Mouse (Mus musculus) embryonic facial prominence, embryonic 11.5 days (tissue): ENCODE measurements around the gene Ppp2r5d. TPM values are rescaled to one million over a fixed set of nuclear protein-coding genes. Genes with fewer than 3 reads are reported as not detected.

Source experiments
- ATAC-seq: fragments of 200-750 bp; cut with Nextera tagmentation; replicated peaks from 2 replicates; pipeline ENCODE4 v1.8.0; 2017; ENCODE audit warnings: low read depth; ENCODE audit not compliant: insufficient number of reproducible peaks, low FRiP score, low TSS enrichment
- DNase-seq: peaks from one replicate; pipeline ENCODE4 v3.0.0-alpha.2; 2015; ENCODE audit warnings: low spot score
- H3K27ac ChIP-seq: fragments of 300-500 bp; sonication (generic); replicated peaks from 2 replicates; pipeline ENCODE4 v1.5.1; 2014; ENCODE audit warnings: mild to moderate bottlenecking, low read depth, low read length, control low read depth
- H3K27me3 ChIP-seq: fragments of 300-500 bp; sonication (generic); 2 replicates; pipeline ENCODE4 v1.6.1; 2014; ENCODE audit warnings: mild to moderate bottlenecking, low read length, moderate library complexity, mixed read lengths; ENCODE audit not compliant: control insufficient read depth, insufficient read depth
- H3K36me3 ChIP-seq: fragments of 300-500 bp; sonication (generic); replicated peaks from 2 replicates; pipeline ENCODE4 v1.6.1; 2014; ENCODE audit warnings: low read depth, mild to moderate bottlenecking, low read length, moderate library complexity, mixed read lengths; ENCODE audit not compliant: control insufficient read depth, insufficient read depth
- H3K4me1 ChIP-seq: fragments of 300-500 bp; sonication (generic); 2 replicates; pipeline ENCODE4 v1.6.1; 2014; ENCODE audit warnings: low read length, mixed read lengths; ENCODE audit not compliant: control insufficient read depth, insufficient read depth
- H3K4me2 ChIP-seq: fragments of 300-500 bp; sonication (generic); 2 replicates; pipeline ENCODE4 v1.6.1; 2014; ENCODE audit warnings: low read depth, mild to moderate bottlenecking, control low read depth, low read length, moderate library complexity
- H3K4me3 ChIP-seq: fragments of 300-500 bp; sonication (generic); 2 replicates; pipeline ENCODE4 v1.5.1; 2014; ENCODE audit warnings: low read depth, low read length, control low read depth
- H3K9ac ChIP-seq: fragments of 300-500 bp; sonication (generic); replicated peaks from 2 replicates; pipeline ENCODE4 v1.6.1; 2014; ENCODE audit warnings: mild to moderate bottlenecking, control low read depth, low read length
- H3K9me3 ChIP-seq: fragments of 300-500 bp; sonication (generic); replicated peaks from 2 replicates; pipeline ENCODE4 v1.6.1; 2016; ENCODE audit warnings: mild to moderate bottlenecking, low read length, inconsistent platforms, mixed read lengths; ENCODE audit not compliant: control insufficient read depth
- WGBS: fragments of 180-500 bp; shearing (Covaris S2); extraction: QIAGEN DNeasy Blood & Tissue Kit; methylation state at CpG from one replicate; pipeline ENCODE4 v1.1.7; 2014; 5-methylcytosine and 5-hydroxymethylcytosine counted together
- polyA plus RNA-seq: library from polyadenylated mRNA; unstranded; fragments of >200 nt; fragmentation: Nextera tagmentation; extraction: Ambion mirVana; gene quantifications from 2 replicates; pipeline ENCODE4 v1.2.1, GENCODE M21; 2014

Gene Ppp2r5d
- polyA plus RNA-seq, 1 experiment from 2014 or later = 111 TPM

GRCm38 (mm10) chr17:46685913-46686312, 19.0 kb downstream of the Ppp2r5d start:
- H3K4me3 ChIP-seq = no peak overlapping the region
- H3K9ac ChIP-seq = no peak overlapping the region
- H3K27ac ChIP-seq = no peak overlapping the region
- WGBS = 94% methylated on average over 6 of the region's 6 CpGs
- H3K27me3 ChIP-seq = no peaks in the 10 kb centered on the region
- no peaks in the 10 kb centered on the region for H3K4me1 ChIP-seq
- DNase-seq (no peak), ATAC-seq (no peak)
- H3K9me3 ChIP-seq = no peaks in the 10 kb centered on the region
- no peak overlapping the region for H3K4me2 ChIP-seq
- H3K36me3 ChIP-seq = peaks cover 16% of the 10 kb centered on the region

- H3K4me2 ChIP-seq = no peak overlapping the region
- peaks cover 16% of the 10 kb centered on the region for H3K36me3 ChIP-seq
- H3K9me3 ChIP-seq = no peaks in the 10 kb centered on the region
- H3K27me3 ChIP-seq = no peaks in the 10 kb centered on the region
- ATAC-seq (no peak), DNase-seq (no peak)
- no peak overlapping the region for H3K4me3 ChIP-seq
- no peak overlapping the region for H3K27ac ChIP-seq
- no peak overlapping the region for H3K9ac ChIP-seq
- peaks cover 7% of the 10 kb centered on the region for H3K4me1 ChIP-seq
- 85% methylated on average over 16 of the region's 16 CpGs for WGBS
These were observed 22.1 kb downstream of the Ppp2r5d start for GRCm38 (mm10) chr17:46682654-46683389.

- peaks cover 7% of the 10 kb centered on the region for H3K4me1 ChIP-seq
- H3K9ac ChIP-seq = peak overlapping the region; percentile 63
- H3K36me3 ChIP-seq = peaks cover 22% of the 10 kb centered on the region
- no peak for ATAC-seq
- H3K9me3 ChIP-seq = no peaks in the 10 kb centered on the region
- peak; percentile 32 for DNase-seq
- no peak overlapping the region for H3K27ac ChIP-seq
- WGBS = 21% methylated on average over 12 of the region's 12 CpGs
- H3K4me2 ChIP-seq = peak overlapping the region; percentile 83
- H3K4me3 ChIP-seq = peak overlapping the region; percentile 83
- no peaks in the 10 kb centered on the region for H3K27me3 ChIP-seq
These were observed 23.3 kb downstream of the Ppp2r5d start for GRCm38 (mm10) chr17:46681466-46682118.

DNA sequence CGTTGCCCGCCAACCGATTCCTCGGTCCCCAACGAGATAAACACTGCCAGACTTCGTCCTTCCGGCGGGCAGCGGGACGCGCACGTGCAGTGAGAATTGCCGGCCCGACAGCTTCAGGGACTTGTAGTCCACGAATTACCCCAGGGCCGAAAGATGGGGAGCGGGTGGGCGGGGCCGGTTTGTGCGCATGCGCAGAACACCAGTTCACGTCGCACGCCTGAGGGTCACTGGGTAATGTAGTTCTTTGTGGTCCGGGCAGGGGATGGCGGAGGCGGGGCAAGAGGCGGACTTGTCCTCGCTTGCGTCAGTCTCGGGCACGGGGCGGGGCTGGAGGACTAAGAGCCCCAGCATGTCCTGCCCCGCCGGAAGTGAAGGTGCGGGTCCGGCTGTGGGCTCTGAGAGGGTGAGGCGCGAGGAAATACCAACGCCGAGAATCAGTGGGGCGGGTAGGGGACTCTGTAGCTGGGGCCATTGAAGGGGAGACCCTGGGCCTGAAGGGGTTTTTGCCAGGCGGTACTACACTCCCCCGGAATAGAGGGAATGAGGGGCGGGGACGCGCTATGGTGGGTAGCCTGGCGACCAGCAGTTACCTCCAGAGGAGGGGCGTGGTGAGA, 24.0 kb downstream of the Ppp2r5d start, which contains the start of gene Klhdc3:
Gene Klhdc3 (minus strand): TSS at position 155 of the 614 bp plus-strand sequence.
- H3K4me1 ChIP-seq = peaks cover 7% of the 10 kb centered on the region
- peak within 1 kb of the TSS; percentile 83 for H3K4me2 ChIP-seq
- DNase-seq (peak; percentile 99), ATAC-seq (peak; percentile 93)
- under 1% methylated on average over 49 of the region's 49 CpGs for WGBS
- H3K27ac ChIP-seq = peak within 1 kb of the TSS; percentile 78
- H3K4me3 ChIP-seq = peak within 1 kb of the TSS; percentile 83
- H3K9ac ChIP-seq = peak within 1 kb of the TSS; percentile 78
- H3K27me3 ChIP-seq = no peaks in the 10 kb centered on the region
- H3K9me3 ChIP-seq = no peaks in the 10 kb centered on the region
- H3K36me3 ChIP-seq = peaks cover 21% of the 10 kb centered on the region

GRCm38 (mm10) chr17:46679843-46680759, 24.8 kb downstream of the Ppp2r5d start:
- DNase-seq (peak; percentile 66), ATAC-seq (peak; percentile 0; the same call in 1 of the 2 replicates)
- H3K9ac ChIP-seq = peak overlapping the region; percentile 78
- H3K4me1 ChIP-seq = peaks cover 7% of the 10 kb centered on the region
- no peaks in the 10 kb centered on the region for H3K27me3 ChIP-seq
- H3K27ac ChIP-seq = peak overlapping the region; percentile 78
- 2% methylated on average over 33 of the region's 34 CpGs for WGBS
- H3K4me3 ChIP-seq = peak overlapping the region; percentile 83
- H3K36me3 ChIP-seq = peaks cover 20% of the 10 kb centered on the region
- peak overlapping the region; percentile 66 for H3K4me2 ChIP-seq
- no peaks in the 10 kb centered on the region for H3K9me3 ChIP-seq

DNA sequence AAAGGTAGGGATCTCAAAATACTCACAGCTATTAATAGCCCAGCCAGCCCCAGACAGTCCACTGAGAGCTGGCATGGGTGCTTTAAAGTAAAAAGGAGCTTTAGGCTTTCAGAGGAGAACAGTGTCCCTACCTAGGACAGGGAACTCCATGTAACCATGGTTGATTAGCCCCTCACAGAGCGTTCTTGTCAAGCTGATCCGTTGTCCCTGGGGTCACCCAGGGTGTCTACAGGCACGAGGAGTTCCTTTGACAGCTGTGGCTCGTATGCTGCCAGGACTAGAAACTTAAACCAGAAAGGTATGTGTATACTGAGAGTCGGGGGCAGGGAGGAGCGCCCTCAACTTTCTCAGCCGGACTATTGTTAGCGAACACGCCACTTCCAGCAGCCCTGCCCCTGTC, 26.0 kb downstream of the Ppp2r5d start:
- Histone ChIP-seq H3K4me3 (no peak overlapping the region), H3K36me3 (peaks cover 18% of the 10 kb centered on the region), H3K27me3 (no peaks in the 10 kb centered on the region), H3K4me1 (peaks cover 10% of the 10 kb centered on the region), H3K9ac (peak overlapping the region; percentile 78), H3K9me3 (no peaks in the 10 kb centered on the region), H3K27ac (no peak overlapping the region; the same call in 1 of the 2 replicates), H3K4me2 (peak overlapping the region; percentile 66)
- DNase-seq (no peak), ATAC-seq (no peak)
- 42% methylated on average over 9 of the region's 9 CpGs for WGBS

DNA sequence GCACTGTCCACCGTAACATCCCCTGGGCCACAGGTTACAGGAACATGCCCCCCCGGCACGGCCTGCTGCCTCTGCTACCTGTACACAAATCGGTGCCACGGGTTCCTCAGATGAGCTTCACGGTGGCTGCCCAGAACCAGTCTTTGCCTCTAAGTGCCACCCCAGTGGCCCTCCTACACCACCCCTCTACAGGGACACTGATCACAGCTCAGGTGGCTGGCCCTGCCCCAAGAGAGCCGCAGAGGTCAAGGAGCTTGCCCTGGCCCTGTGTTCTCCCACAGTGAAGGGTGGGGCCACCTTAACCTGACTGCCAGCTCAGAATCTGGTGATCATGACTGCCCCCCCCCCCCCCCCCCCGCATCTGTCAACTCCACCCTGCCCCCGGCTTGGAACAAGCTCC, 26.5 kb downstream of the Ppp2r5d start, which contains the start of gene Mea1:
Gene Mea1 (plus strand): TSS at position 378 of the 400 bp plus-strand sequence.
- ATAC-seq (no peak), DNase-seq (no peak)
- H3K4me3 ChIP-seq = peak within 1 kb of the TSS; percentile 83
- peaks cover 10% of the 10 kb centered on the region for H3K4me1 ChIP-seq
- peaks cover 15% of the 10 kb centered on the region for H3K36me3 ChIP-seq
- H3K4me2 ChIP-seq = peak within 1 kb of the TSS; percentile 66
- no peak within 1 kb of the TSS; the same call in 1 of the 2 replicates for H3K27ac ChIP-seq
- WGBS = 89% methylated on average over 8 of the region's 9 CpGs
- H3K27me3 ChIP-seq = no peaks in the 10 kb centered on the region
- H3K9me3 ChIP-seq = no peaks in the 10 kb centered on the region
- H3K9ac ChIP-seq = peak within 1 kb of the TSS; percentile 78
